Mouse (Mus musculus) regulatory T cell (primary cell): ENCODE results near the gene Zfp106.

Experiments used
- in situ Hi-C: fragments of 300-600 bp; cut with MboI, MseI; formaldehyde crosslinking; loops from one replicate; pipeline ENCODE4 v1.15.1; 2025; ENCODE audit warnings: high pct_unique_total_duplicates

Zfp106 gene

DNA sequence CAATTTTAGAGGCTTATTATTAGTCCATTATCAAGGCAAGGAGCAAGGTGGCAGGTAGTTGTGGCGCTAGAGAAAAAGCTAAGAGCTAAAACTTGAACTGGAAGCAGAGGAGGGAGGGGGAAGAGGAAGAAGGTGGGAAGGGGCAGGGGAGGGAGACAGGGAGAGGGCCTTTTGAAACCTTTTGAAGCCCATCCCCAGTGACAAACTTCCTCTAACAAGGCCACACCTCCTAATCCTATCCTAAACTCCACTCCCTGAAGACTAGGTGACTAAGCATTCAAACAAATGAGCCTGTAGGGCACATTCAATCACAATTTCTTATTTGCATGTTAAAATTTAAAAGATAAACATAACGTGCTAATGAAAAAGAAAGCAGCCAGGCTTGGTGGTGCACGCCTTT, 4.8 kb downstream of the Zfp106 start:
- in situ Hi-C loops: no loop called here

DNA sequence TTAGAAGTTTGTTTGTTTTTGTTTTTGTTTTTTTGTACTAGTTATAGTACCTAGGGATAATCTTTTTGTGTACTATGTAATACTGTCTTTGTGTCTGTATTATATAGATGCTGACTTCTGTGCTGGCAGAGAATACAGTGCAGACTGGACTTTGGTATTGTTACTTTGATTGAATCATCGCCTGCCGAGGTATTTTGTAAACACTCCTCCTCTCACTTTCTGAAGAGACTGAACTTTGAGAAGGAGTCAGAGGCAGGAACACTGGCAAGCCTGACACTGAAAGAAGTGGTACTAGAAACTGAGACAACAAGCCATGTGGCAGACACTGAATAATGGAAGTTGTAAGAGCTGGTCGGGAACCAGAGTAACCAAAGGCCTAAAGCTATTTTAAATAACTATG, 6.8 kb downstream of the Zfp106 start:
- in situ Hi-C loops: no loop called here

GRCm38 (mm10) chr2:120544732-120545131, 18.9 kb downstream of the Zfp106 start:
- in situ Hi-C loops: loop anchor here (25.0 kb wide), 1 partner anchor 1107 kb away; no protein-coding TSS in a partner anchor

- in situ Hi-C loops: loop anchor here (25.0 kb wide), 1 partner anchor 1102 kb away; no protein-coding TSS in a partner anchor
These were observed 23.9 kb downstream of the Zfp106 start for GRCm38 (mm10) chr2:120539778-120540208.

- in situ Hi-C loops: loop anchor here (25.0 kb wide), 1 partner anchor 1102 kb away; no protein-coding TSS in a partner anchor
These were observed 24.3 kb downstream of the Zfp106 start for GRCm38 (mm10) chr2:120539333-120539732.

- in situ Hi-C loops: loop anchor here (25.0 kb wide), 1 partner anchor 1094 kb away; no protein-coding TSS in a partner anchor
These were observed 32.4 kb downstream of the Zfp106 start for GRCm38 (mm10) chr2:120531223-120531622.

DNA sequence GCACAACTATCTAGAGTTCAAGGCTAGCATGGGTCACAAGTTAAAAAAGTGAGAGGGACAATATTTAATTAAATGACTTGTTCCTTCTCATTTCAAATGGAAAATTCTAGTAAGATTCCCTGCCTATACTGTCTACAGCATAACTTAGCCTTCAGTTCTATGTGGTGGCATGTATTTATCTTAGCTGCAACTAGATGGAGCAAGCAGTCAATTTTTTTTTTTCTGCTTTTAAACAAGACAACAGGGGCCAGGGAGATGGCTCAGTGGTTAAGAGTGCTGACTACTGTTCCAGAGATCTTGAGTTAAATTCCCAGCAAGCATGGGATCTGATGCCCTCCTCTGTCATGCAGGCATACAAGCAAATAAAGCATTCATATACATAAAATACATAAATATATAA, 34.1 kb downstream of the Zfp106 start:
- in situ Hi-C loops: loop anchor here (25.0 kb wide), 1 partner anchor 1092 kb away; no protein-coding TSS in a partner anchor

DNA sequence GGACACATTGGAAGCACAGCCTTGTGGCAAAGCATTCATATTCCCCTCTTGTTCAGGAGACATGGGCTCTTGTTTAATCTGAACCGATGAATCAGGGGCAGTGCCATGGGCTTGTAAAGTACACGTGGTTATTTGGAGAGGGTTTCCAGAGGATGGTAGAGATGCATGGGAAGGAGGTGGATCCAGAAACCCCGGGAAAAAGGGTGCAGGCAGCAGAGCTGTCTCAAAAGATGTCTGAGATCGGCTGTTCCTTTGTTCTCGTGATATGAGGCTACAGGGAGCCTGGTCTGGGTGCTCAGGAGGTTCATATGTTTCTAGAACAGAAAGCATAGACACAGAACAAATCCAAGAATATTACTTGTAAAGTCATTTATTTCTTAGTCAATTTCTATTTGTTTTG, 36.9 kb downstream of the Zfp106 start:
- in situ Hi-C loops: loop anchor here (25.0 kb wide), 1 partner anchor 1089 kb away; no protein-coding TSS in a partner anchor

DNA sequence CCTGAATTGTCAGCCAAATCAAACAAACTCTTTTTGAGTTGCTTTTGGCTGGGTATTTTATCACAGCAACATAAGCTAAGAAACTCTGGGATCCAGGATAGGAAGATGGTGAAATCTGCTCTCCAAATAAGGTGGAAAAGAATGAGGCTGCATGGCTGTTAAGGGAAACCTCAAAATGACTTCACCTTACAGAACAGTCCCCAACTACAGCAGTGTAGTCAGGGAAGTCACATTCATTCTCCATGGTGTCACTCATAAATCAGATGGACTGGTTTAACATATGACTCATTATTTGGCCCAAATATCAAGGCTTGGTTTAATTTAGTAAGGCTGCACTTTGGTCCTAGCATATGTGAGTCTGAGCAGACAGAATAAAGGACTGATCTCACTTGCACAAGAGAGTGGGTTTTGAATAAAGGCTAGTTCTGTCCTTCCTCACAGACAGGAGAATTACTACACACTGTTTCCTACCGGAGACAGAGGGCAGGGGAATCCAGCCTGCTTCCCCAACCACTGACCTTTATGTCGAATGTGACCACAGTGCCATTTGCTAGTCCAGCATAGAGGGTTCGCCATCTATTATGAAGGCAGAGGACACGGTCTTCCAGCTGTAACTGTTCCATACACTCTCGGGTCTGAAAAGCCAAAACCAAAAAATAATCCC, 45.0 kb downstream of the Zfp106 start:
- in situ Hi-C loops: no loop called here

GRCm38 (mm10) chr2:120514181-120514580, 49.5 kb downstream of the Zfp106 start:
- in situ Hi-C loops: no loop called here

- in situ Hi-C loops: no loop called here
These were observed 59.7 kb downstream of the Zfp106 start for GRCm38 (mm10) chr2:120503992-120504391.

- in situ Hi-C loops: no loop called here
These were observed 60.5 kb downstream of the Zfp106 start for GRCm38 (mm10) chr2:120503094-120503493.

DNA sequence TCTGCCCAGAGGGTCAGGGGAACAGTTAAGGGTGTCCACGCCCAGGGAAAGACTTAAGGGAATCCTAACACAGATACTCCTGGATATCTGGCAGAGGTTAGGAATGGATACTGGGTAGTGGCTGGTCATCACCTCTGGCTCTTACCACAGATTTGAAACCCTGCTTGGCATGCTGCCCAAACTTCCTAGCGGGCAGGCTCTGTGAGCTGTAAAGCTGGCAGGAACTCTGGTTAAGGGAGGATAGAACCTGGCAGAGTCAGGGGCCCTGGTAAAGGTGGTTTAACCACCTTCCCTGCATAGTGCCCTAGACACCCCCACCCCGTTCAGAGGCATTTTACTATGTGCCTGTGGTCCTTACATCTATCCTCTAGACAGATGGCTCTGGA, 61.0 kb downstream of the Zfp106 start:
- in situ Hi-C loops: no loop called here

- in situ Hi-C loops: no loop called here
These were observed 61.6 kb downstream of the Zfp106 start for GRCm38 (mm10) chr2:120501931-120502604.

GRCm38 (mm10) chr2:120501136-120501918, 62.3 kb downstream of the Zfp106 start:
- in situ Hi-C loops: no loop called here

DNA sequence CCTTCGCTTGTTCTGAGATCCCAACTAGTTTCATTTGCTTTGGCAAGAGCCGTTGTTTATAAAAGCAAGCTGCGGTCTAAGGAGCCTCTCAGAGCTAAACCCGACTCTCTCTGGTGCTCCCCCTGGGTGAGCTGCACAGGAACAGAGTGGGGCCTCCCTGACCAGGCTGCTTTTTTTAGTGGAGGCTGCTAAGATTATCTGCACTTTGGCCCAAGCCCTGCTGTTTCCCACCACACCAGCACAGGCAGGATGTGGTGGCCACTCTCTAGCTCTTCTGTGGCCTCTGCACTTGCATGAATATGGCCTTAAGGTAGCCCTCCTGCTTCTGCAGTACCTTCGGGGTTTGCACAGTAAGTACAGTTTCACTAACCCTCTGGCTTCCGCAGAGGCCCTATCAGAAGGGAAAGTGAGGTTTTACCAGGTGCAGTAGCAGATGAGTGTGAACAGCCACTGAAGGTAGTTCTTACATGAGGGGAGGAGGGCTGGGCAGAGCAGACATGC, 63.6 kb downstream of the Zfp106 start:
- in situ Hi-C loops: no loop called here

GRCm38 (mm10) chr2:120496511-120496910, 67.1 kb downstream of the Zfp106 start:
- in situ Hi-C loops: no loop called here

- in situ Hi-C loops: no loop called here
These were observed 70.4 kb downstream of the Zfp106 start for GRCm38 (mm10) chr2:120493254-120493653.

DNA sequence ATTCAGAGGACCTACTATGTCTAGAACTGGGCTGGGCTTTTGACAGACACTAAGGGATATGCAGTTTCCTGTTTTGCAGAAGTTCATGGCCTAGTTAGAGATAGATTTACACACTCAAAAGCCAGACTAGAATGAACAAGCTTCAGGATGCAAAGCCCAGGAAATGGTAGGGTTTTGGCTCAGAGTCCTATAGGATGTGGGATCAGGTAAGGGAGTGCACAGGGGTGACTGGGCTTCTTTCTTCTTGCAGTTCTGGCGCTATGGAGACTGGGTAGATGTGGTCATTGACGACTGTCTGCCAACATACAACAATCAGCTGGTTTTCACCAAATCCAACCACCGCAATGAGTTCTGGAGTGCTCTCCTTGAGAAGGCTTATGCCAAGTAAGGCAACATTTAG, 79.4 kb downstream of the Zfp106 start:
- in situ Hi-C loops: loop anchor here (5.0 kb wide), 1 partner anchor 123 kb away; the partner anchor contains the start of genes Haus2 and Lrrc57

- in situ Hi-C loops: loop anchor here (5.0 kb wide), 1 partner anchor 125 kb away; the partner anchor contains the start of genes Haus2 and Lrrc57
These were observed 80.9 kb downstream of the Zfp106 start for GRCm38 (mm10) chr2:120482506-120483389.

- in situ Hi-C loops: loop anchor here (5.0 kb wide), 1 partner anchor 125 kb away; the partner anchor contains the start of genes Haus2 and Lrrc57
These were observed 81.7 kb downstream of the Zfp106 start for GRCm38 (mm10) chr2:120481921-120482320.
